In genomic region chr2:180582481-180583153, GRCm38 (mm10) we compare ENCODE assay signal across 8 mouse cellular contexts. TPM values are rescaled to one million over a fixed set of nuclear protein-coding genes. Genes with fewer than 3 reads are reported as not detected.
DNase-seq lines count a peak whose midpoint lies in the region; ATAC-seq and TF ChIP-seq lines count a peak whose summit lies in the region.

No protein-coding gene starts in this region.

- H3K4me3 ChIP-seq in bone marrow macrophage, adult 2 months (ENCODE audit: insufficient read depth, low read length) = peak overlapping the region; percentile 92
- peak overlapping the region; percentile 67 for H3K4me3 ChIP-seq in embryonic fibroblast, embryonic 13.5 days (ENCODE audit: insufficient read depth, low read length)
- peak overlapping the region; percentile 91 for H3K4me3 ChIP-seq in kidney, embryonic 14.5 days (ENCODE audit: low read length)
- H3K4me3 ChIP-seq in limb, embryonic 15.5 days = peak overlapping the region; percentile 91

- peak overlapping the region; percentile 95 for H3K4me2 ChIP-seq in kidney, embryonic 14.5 days (replicated peaks; ENCODE audit: low read depth, low read length)
- peak overlapping the region; percentile 76 for H3K4me2 ChIP-seq in limb, embryonic 15.5 days

- no peaks in the 10 kb centered on the region for H3K27me3 ChIP-seq in kidney, embryonic 14.5 days (ENCODE audit: control insufficient read depth, insufficient read depth, low read length)
- H3K27me3 ChIP-seq in limb, embryonic 15.5 days = 0 out of 2 replicates have a peak, but pooled peaks cover under 1% of the 10 kb centered on the region

- DNase-seq in A20 (ENCODE audit: low read depth, low spot score) = peak; percentile 96
- peak; percentile 94 to 95 for DNase-seq in heart, adult 9 months (ENCODE audit: low spot score in 2 of 2)
- peak; percentile 91 to 98 for DNase-seq in monocyte, adult 2 months (ENCODE audit: low read depth in 1 of 2, low spot score in 2 of 2)
- DNase-seq in spleen, postnatal 36 days (ENCODE audit: low spot score in 2 of 2) = peak; percentile 95

- H3K36me3 ChIP-seq in kidney, embryonic 14.5 days (ENCODE audit: control insufficient read depth, insufficient read depth, low read length) = peaks cover 26% of the 10 kb centered on the region
- H3K36me3 ChIP-seq in limb, embryonic 15.5 days = peaks cover 25% of the 10 kb centered on the region

- under 1% methylated on average over 51 of the region's 57 CpGs for WGBS in kidney, embryonic 14.5 days
- WGBS in limb, embryonic 15.5 days = under 1% methylated on average over 52 of the region's 57 CpGs

- no peak for TF ChIP-seq POLR2A in bone marrow macrophage, adult 2 months (IDR thresholded peaks at IDR 0.05; ENCODE audit: borderline replicate concordance, low read depth, low read length)
- TF ChIP-seq POLR2A in embryonic fibroblast, embryonic 13.5 days (IDR thresholded peaks at IDR 0.05; ENCODE audit: low read depth, low read length) = peak; percentile 76

- peak overlapping the region; percentile 96 for H3K9ac ChIP-seq in kidney, embryonic 14.5 days (ENCODE audit: low read depth, low read length)
- H3K9ac ChIP-seq in limb, embryonic 15.5 days = peak overlapping the region; percentile 95

- H3K9me3 ChIP-seq in kidney, embryonic 14.5 days (ENCODE audit: control insufficient read depth, low read length) = no peaks in the 10 kb centered on the region
- no peaks in the 10 kb centered on the region for H3K9me3 ChIP-seq in limb, embryonic 15.5 days

- no peak overlapping the region for H3K27ac ChIP-seq in bone marrow macrophage, adult 2 months (ENCODE audit: insufficient read depth, low read depth, low read length)
- H3K27ac ChIP-seq in embryonic fibroblast, embryonic 13.5 days (ENCODE audit: insufficient read depth, low read length) = no peak overlapping the region
- H3K27ac ChIP-seq in kidney, embryonic 14.5 days (ENCODE audit: low read depth, low read length) = peak overlapping the region; percentile 51
- H3K27ac ChIP-seq in limb, embryonic 15.5 days = peak overlapping the region; percentile 78

- peaks cover 25% of the 10 kb centered on the region for H3K4me1 ChIP-seq in bone marrow macrophage, adult 2 months (ENCODE audit: control insufficient read depth, insufficient read depth, low read length)
- H3K4me1 ChIP-seq in embryonic fibroblast, embryonic 13.5 days (ENCODE audit: control insufficient read depth, insufficient read depth, low read length) = peaks cover 7% of the 10 kb centered on the region; the same call in 1 of the 2 replicates
- peaks cover 12% of the 10 kb centered on the region for H3K4me1 ChIP-seq in kidney, embryonic 14.5 days (ENCODE audit: control insufficient read depth, insufficient read depth, low read length)
- peaks cover 30% of the 10 kb centered on the region for H3K4me1 ChIP-seq in limb, embryonic 15.5 days

- peak; percentile 53; the same call in 1 of the 2 replicates for TF ChIP-seq CTCF in bone marrow macrophage, adult 2 months (IDR thresholded peaks at IDR 0.05; ENCODE audit: low read depth, low read length)
- TF ChIP-seq CTCF in embryonic fibroblast, embryonic 13.5 days (IDR thresholded peaks at IDR 0.05; ENCODE audit: borderline replicate concordance, insufficient read depth, low read length) = peak; percentile 78

- peak; percentile 85 for ATAC-seq in kidney, embryonic 14.5 days (ENCODE audit: low FRiP score, low TSS enrichment)
- ATAC-seq in limb, embryonic 15.5 days (ENCODE audit: insufficient number of reproducible peaks, low FRiP score, low TSS enrichment, low read depth) = peak; percentile 70

RNA-seq across cellular contexts. Expression of gene Mrgbp, which starts 1.5 kb away (rescaled TPM):
- polyA plus RNA-seq in bone marrow macrophage, adult 2 months (2012; ENCODE audit: insufficient read depth, insufficient read length, missing spikeins) = 13.8 and 15.0 TPM in 2 replicates
- 13.1 TPM in 2 replicates for polyA plus RNA-seq in embryonic fibroblast, embryonic 13.5 days (2011; ENCODE audit: insufficient read length, low read depth, missing spikeins)
- polyA plus RNA-seq in kidney, embryonic 14.5 days (2014; fragmentation: Nextera tagmentation; extraction: Ambion mirVana) = 52.4 and 53.9 TPM in 2 replicates
- 28.6 and 30.3 TPM in 2 replicates for polyA plus RNA-seq in limb, embryonic 15.5 days (2015; fragmentation: Nextera tagmentation; extraction: Ambion mirVana)

RNA-seq across cellular contexts. Expression of gene Ogfr, which starts 6.4 kb away (rescaled TPM):
- polyA plus RNA-seq in bone marrow macrophage, adult 2 months (2012; ENCODE audit: insufficient read depth, insufficient read length, missing spikeins) = 75.4 and 76.8 TPM in 2 replicates
- polyA plus RNA-seq in embryonic fibroblast, embryonic 13.5 days (2011; ENCODE audit: insufficient read length, low read depth, missing spikeins) = 78.0 and 78.2 TPM in 2 replicates
- polyA plus RNA-seq in kidney, embryonic 14.5 days (2014; fragmentation: Nextera tagmentation; extraction: Ambion mirVana) = 82.4 and 83.1 TPM in 2 replicates
- polyA plus RNA-seq in limb, embryonic 15.5 days (2015; fragmentation: Nextera tagmentation; extraction: Ambion mirVana) = 57.3 and 60.6 TPM in 2 replicates

RNA-seq across cellular contexts. Expression of gene Col9a3, which starts 15.0 kb away (rescaled TPM):
- 0.28 and 1.8 TPM in 2 replicates for polyA plus RNA-seq in bone marrow macrophage, adult 2 months (2012; ENCODE audit: insufficient read depth, insufficient read length, missing spikeins)
- 1.0 and 2.5 TPM in 2 replicates for polyA plus RNA-seq in embryonic fibroblast, embryonic 13.5 days (2011; ENCODE audit: insufficient read length, low read depth, missing spikeins)
- polyA plus RNA-seq in kidney, embryonic 14.5 days (2014; fragmentation: Nextera tagmentation; extraction: Ambion mirVana) = 4.4 and 6.4 TPM in 2 replicates
- 412 and 416 TPM in 2 replicates for polyA plus RNA-seq in limb, embryonic 15.5 days (2015; fragmentation: Nextera tagmentation; extraction: Ambion mirVana)

RNA-seq across cellular contexts. Expression of gene Tcfl5, which starts 59.9 kb away (rescaled TPM):
- polyA plus RNA-seq in bone marrow macrophage, adult 2 months (2012; ENCODE audit: insufficient read depth, insufficient read length, missing spikeins) = not detected in 2 replicates
- polyA plus RNA-seq in embryonic fibroblast, embryonic 13.5 days (2011; ENCODE audit: insufficient read length, low read depth, missing spikeins) = 10.8 and 11.6 TPM in 2 replicates
- 0.22 and 0.40 TPM in 2 replicates for polyA plus RNA-seq in kidney, embryonic 14.5 days (2014; fragmentation: Nextera tagmentation; extraction: Ambion mirVana)
- polyA plus RNA-seq in limb, embryonic 15.5 days (2015; fragmentation: Nextera tagmentation; extraction: Ambion mirVana) = 0.22 and 0.45 TPM in 2 replicates

Comparison
In these comparisons a context has a peak if more than half of its experiments do, and no peak if none do; other contexts are left out.
1. H3K27ac ChIP-seq: peak in kidney, embryonic 14.5 days (single experiment) and limb, embryonic 15.5 days (single experiment); none in bone marrow macrophage, adult 2 months (single experiment) and embryonic fibroblast, embryonic 13.5 days (single experiment).
2. RNA of gene Col9a3, which starts 15.0 kb away (polyA plus RNA-seq): 412 to 416 TPM in limb, embryonic 15.5 days; 4.4 to 6.4 TPM in kidney, embryonic 14.5 days, 1.0 to 2.5 TPM in embryonic fibroblast, embryonic 13.5 days and 0.28 to 1.8 TPM in bone marrow macrophage, adult 2 months; every median in the first group is over 10 times any median in the second.
3. Peak in every context shown above with its lines, with median percentiles within 50 percentile points of each other: DNase-seq and H3K4me3 ChIP-seq.